Mouse (Mus musculus) gastrocnemius, postnatal 14 days (tissue): ENCODE data around the gene Ccdc167. TPM values are rescaled to one million over a fixed set of nuclear protein-coding genes. Genes with fewer than 3 reads are reported as not detected.

ENCODE experiments used
- DNase-seq: peaks from one replicate; pipeline ENCODE4 v3.0.0; 2021; ENCODE audit warnings: mixed read lengths
- intact Hi-C: fragments of 180-260 bp; cut with DNase I; formaldehyde crosslinking; loops from one replicate; pipeline ENCODE4 v1.15.1; 2025; ENCODE audit warnings: low total_unique reads
- total RNA-seq, 2 experiments: library from RNA; stranded (reverse); gene quantifications; 2 replicates each; pipeline ENCODE4 v1.2.3; 2021

The Ccdc167 gene
- total RNA-seq, 2 experiments from 2014 or later, result 5.5 to 6.2 TPM

GRCm38 (mm10) chr17:29660762-29661391 is 56.0 kb downstream of the Ccdc167 start:
- intact Hi-C loops, result loop anchor here (10.0 kb wide), 1 partner anchor 46 kb away; the partner anchor contains the start of genes Gm28043 and Rnf8
- no peak for DNase-seq

- intact Hi-C loops, result loop anchor here (10.0 kb wide), 1 partner anchor 45 kb away; the partner anchor contains the start of genes Gm28043 and Rnf8
- DNase-seq, result peak; percentile 95
Measured at GRCm38 (mm10) chr17:29660076-29660761, 56.6 kb downstream of the Ccdc167 start, which contains the start of gene Cmtr1. Gene Cmtr1 (plus strand): TSS chr17:29660595.

- intact Hi-C loops, result no loop called here
- no peak for DNase-seq
Measured at GRCm38 (mm10) chr17:29658249-29658648, 58.6 kb downstream of the Ccdc167 start.

- DNase-seq, result no peak
- intact Hi-C loops, result no loop called here
Measured at GRCm38 (mm10) chr17:29642219-29642618, 74.6 kb downstream of the Ccdc167 start.

- DNase-seq, result no peak
- intact Hi-C loops, result no loop called here
Measured at GRCm38 (mm10) chr17:29640971-29641370, 75.9 kb downstream of the Ccdc167 start.

GRCm38 (mm10) chr17:29637895-29638294 is 78.9 kb downstream of the Ccdc167 start:
- intact Hi-C loops, result no loop called here
- DNase-seq, result peak; percentile 11

- intact Hi-C loops, result no loop called here
- no peak for DNase-seq
Measured at GRCm38 (mm10) chr17:29637377-29637776, 79.5 kb downstream of the Ccdc167 start.

Other genes starting within 250 kb of the Ccdc167 start
- gene Pim1, start 226.3 kb downstream of the Ccdc167 start, total RNA-seq, result 10 to 100 TPM; 17.6 to 18.2 TPM
- gene Gm17657, start 167.4 kb downstream of the Ccdc167 start, total RNA-seq, result not detected
- 1 to 10 TPM; 8.0 to 8.2 TPM for gene Tbc1d22b, start 167.3 kb downstream of the Ccdc167 start, total RNA-seq
- gene Tmem217, start 164.7 kb downstream of the Ccdc167 start, total RNA-seq, result not detected
- gene Rnf8, start 102.3 kb downstream of the Ccdc167 start, total RNA-seq, result 10 to 100 TPM; 19.8 to 25.6 TPM
- under 1 TPM; 0.68 to 0.86 TPM for gene Gm28043, start 102.2 kb downstream of the Ccdc167 start, total RNA-seq
- gene Cmtr1, start 56.4 kb downstream of the Ccdc167 start, total RNA-seq, result 10 to 100 TPM; 36.7 to 38.8 TPM